Mouse (Mus musculus): Measurements from ENCODE around the gene Olfr1381. TPM values are rescaled to one million over a fixed set of nuclear protein-coding genes. Genes with fewer than 3 reads are reported as not detected.

Olfr1381 gene
- not detected in 2 replicates for polyA plus RNA-seq (2012; rRNA removed)

DNA sequence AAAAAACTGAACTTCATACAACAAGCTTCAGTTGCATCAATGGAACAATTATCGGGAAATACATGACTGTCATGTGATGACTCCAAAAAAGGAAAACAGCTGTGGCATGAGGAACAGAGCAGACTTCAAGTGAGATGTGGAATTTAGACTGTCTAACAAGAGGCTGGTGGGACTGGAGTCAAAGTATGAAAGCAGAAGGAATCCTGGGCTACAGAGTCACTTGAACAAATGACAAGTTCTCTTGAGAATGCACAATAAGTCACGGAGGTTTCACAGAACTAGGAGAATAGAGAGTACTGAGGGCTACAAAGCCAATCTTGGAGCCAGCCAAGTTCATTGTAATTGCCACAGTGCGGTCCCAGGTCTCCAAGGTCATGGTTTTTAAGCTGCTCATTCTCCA lies at the start of gene Olfr1381:
Gene Olfr1381, plus strand, starts transcription at position 301 of the 400 bp plus-strand sequence.

DNA sequence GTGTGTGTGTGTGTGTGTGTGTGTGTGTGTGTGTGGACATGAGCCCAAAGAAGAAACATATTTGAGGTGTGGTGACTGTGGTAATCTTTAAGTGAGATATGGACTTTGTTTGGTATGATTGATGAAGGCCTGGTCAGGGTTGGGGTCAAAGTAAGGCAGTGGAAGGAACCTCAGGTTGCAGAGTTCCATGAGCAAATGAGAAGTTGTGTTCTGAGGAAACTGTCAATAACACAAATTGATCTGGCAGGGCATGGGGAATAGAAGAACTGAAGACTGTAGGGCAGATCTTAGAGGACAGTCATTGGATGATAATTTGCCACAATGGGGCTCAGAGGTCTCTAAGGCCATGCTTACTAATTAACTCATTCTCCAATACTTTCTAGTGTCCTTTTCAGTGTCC lies 23.9 kb upstream of the Olfr1381 start, which contains the start of gene Olfr1383:
Gene Olfr1383, plus strand, starts transcription at position 301 of the 400 bp plus-strand sequence.

DNA sequence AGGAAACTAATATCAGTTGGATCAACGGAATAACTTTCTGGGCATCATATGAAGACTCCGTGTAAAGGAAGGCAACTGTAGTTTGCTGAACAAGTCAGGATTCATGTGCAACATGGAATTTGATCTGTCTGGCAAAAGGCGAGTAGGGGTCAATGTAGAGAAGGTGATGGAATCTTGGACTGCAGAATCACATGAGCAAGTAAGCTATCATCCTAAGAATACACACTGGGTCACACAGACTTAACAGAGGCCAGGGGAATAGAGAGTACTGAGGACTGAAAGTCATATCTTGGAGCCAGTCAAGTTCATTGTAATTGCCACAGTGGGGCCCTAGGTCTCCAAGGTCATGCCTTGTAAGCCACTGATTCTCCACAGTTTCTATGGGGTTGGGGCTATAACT lies 15.3 kb upstream of the Olfr1381 start, which contains the start of gene Olfr1382:
Gene Olfr1382, plus strand, starts transcription at position 301 of the 400 bp plus-strand sequence.

DNA sequence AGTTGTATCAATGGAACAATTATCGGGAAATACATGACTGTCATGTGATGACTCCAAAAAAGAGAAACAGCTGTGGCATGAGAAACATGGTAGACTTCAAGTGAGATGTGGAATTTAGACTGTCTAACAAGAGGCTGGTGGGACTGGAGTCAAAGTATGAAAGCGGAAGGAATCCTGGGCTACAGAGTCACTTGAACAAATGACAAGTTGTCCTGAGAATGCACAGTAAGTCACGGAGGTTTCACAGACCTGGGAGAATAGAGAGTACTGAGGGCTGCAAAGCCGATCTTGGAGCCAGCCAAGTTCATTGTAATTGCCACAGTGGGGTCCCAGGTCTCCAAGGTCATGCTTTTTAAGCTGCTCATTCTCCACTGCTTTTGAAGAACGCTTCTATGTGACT lies 13.3 kb downstream of the Olfr1381 start, which contains the start of gene Olfr1380:
Gene Olfr1380, plus strand, starts transcription at position 301 of the 400 bp plus-strand sequence.

Other genes starting within 250 kb of the Olfr1381 start
- gene Olfr10, start 238.7 kb upstream of the Olfr1381 start, polyA plus RNA-seq (2012; rRNA removed) = not detected in 2 replicates
- not detected in 2 replicates for gene Olfr1391, start 220.7 kb upstream of the Olfr1381 start, polyA plus RNA-seq (2012; rRNA removed)
- not detected in 2 replicates for gene Olfr1390, start 208.3 kb upstream of the Olfr1381 start, polyA plus RNA-seq (2012; rRNA removed)
- not detected in 2 replicates for gene Olfr1389, start 120.4 kb upstream of the Olfr1381 start, polyA plus RNA-seq (2012; rRNA removed)
- gene Olfr1388, start 106.8 kb upstream of the Olfr1381 start, polyA plus RNA-seq (2012; rRNA removed) = 0.14 TPM in 2 replicates
- not detected in 2 replicates for gene Olfr1387, start 88.1 kb upstream of the Olfr1381 start, polyA plus RNA-seq (2012; rRNA removed)
- not detected in 2 replicates for gene Olfr1386, start 78.4 kb upstream of the Olfr1381 start, polyA plus RNA-seq (2012; rRNA removed)
- gene Olfr1385, start 54.4 kb upstream of the Olfr1381 start, polyA plus RNA-seq (2012; rRNA removed) = not detected in 2 replicates
- gene Olfr1384, start 36.7 kb upstream of the Olfr1381 start, polyA plus RNA-seq (2012; rRNA removed) = not detected in 2 replicates
- not detected in 2 replicates for gene Olfr1383, start 23.8 kb upstream of the Olfr1381 start, polyA plus RNA-seq (2012; rRNA removed)
- not detected in 2 replicates for gene Olfr1382, start 15.2 kb upstream of the Olfr1381 start, polyA plus RNA-seq (2012; rRNA removed)
- gene Olfr1380, start 13.4 kb downstream of the Olfr1381 start, polyA plus RNA-seq (2012; rRNA removed) = not detected in 2 replicates
- 1.8 and 2.0 TPM in 2 replicates for gene Flt4, start 65.8 kb downstream of the Olfr1381 start, polyA plus RNA-seq (2012; rRNA removed)
- gene Scgb3a1, start 120.2 kb downstream of the Olfr1381 start, polyA plus RNA-seq (2012; rRNA removed) = 0.18 TPM in 1 of 2 replicates, not detected in the other
- 21.8 and 26.6 TPM in 2 replicates for gene Cnot6, start 169.3 kb downstream of the Olfr1381 start, polyA plus RNA-seq (2012; rRNA removed)